Mouse (Mus musculus): ENCODE measurements around the gene Fbxo11. TPM values are rescaled to one million over a fixed set of nuclear protein-coding genes. Genes with fewer than 3 reads are reported as not detected.
"Not testable (repeated sequence)": the region's sequence is repeated elsewhere in the genome, so short reads cannot be mapped to it uniquely, and the experiment has no call there.

Gene Fbxo11
- polyA plus RNA-seq, 1 experiment from 2014 or later = 35.9 TPM

DNA sequence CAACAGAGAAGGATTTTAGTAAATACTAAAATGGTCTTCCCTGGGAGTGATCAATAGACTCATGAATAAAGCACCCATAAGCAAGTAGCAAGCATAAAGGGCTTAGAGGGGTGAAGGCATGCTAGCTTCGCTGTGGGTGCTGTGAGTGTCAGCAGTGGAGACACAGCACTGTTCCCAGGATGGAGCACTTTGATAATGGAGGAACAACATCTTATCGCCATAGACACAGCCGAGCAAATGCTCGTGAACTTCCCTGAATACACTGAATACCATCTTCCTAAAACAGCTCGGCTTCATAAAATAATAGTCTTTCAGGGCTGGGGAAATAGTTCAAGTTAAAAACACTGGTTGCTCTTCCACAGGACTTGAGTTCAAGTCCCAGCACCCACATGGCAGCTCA is 33.3 kb downstream of the Fbxo11 start:
- Histone ChIP-seq H3K4me3 (no peak overlapping the region), H3K9ac (no peak overlapping the region)
- WGBS = 94% methylated on average over 5 of the region's 5 CpGs

DNA sequence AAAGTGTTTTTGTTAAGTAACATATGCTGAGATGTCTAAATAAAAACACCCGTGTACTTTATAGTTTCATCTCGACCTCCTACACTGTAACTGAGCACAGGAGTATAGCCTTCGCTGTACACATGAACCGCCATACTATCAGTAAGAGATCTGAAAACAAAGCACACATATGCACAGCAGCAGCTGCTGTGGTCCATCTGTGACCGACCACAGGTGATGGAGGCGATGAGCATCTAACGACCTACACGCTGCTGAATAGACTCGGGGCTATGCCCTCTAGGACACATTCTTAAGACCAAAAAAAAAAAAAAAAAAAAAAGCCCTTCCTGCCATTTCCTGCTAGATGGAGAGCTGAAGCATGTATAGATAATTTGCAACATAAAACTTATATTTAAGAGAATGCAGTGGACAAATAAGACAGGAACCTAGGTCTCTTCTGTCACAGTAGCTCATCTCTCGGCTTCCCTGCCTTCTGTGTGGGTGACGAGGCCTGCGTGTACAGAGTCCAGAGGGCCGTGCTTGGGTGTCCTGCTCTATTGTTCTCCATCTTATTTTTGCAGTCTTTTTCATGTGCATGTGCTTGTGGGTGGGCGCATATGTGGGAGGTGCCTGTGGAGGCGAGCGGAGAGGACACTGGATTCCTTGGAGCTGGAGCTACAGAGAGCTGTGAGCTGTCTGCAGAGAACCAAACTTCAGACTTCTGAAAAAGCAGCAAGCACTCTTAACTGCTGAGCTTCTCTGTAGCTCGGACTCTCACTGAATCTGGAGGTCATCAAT is 35.7 kb downstream of the Fbxo11 start:
- Histone ChIP-seq H3K9me3 (replicated peaks) (no peaks in the 10 kb centered on the region), H3K4me1 (0 out of 2 replicates have a peak, but pooled peaks cover 7% of the 10 kb centered on the region), H3K4me3 (no peak overlapping the region), H3K27me3 (no peaks in the 10 kb centered on the region), H3K36me3 (no peaks in the 10 kb centered on the region), H3K9ac (no peak overlapping the region), H3K27ac (no peak overlapping the region), H3K4me2 (replicated peaks) (no peak overlapping the region)
- WGBS = 84% methylated on average over 17 of the region's 17 CpGs
- ATAC-seq (ENCODE audit: low FRiP score) = 0 out of 2 replicates have a peak, but pooled peaks have one; percentile 6

More for the DNA sequence above, 33.3 kb downstream of the Fbxo11 start:
- Histone ChIP-seq H3K4me1 (0 out of 2 replicates have a peak, but pooled peaks cover 7% of the 10 kb centered on the region), H3K9me3 (replicated peaks) (no peaks in the 10 kb centered on the region), H3K27ac (no peak overlapping the region), H3K27me3 (no peaks in the 10 kb centered on the region), H3K4me2 (replicated peaks) (no peak overlapping the region), H3K36me3 (no peaks in the 10 kb centered on the region)
- no peak for ATAC-seq (ENCODE audit: low FRiP score)

DNA sequence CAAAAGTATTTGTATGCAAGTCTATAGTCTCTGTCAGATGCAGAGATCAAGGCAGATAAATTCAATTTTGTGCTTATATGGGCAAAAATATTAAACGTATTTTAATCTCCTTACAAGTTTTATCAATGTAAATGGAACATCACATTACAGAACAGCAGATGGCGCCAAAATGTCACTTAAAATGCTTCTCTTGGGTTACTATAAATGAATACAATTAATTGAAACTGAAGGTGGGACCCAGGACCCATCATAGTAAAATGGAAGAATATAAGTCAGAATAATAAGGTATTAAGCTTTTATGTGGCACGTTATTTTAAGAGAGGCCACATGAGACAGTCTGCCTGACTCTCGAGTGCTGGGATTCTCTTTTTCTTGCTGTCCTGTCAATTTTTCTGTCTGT is 39.9 kb downstream of the Fbxo11 start:
- WGBS = 53% methylated on average over 4 of the region's 4 CpGs
- H3K36me3 ChIP-seq = no peaks in the 10 kb centered on the region
- no peaks in the 10 kb centered on the region for H3K27me3 ChIP-seq
- no peak overlapping the region for H3K9ac ChIP-seq
- no peaks in the 10 kb centered on the region for H3K9me3 ChIP-seq (replicated peaks)
- no peak for ATAC-seq (ENCODE audit: low FRiP score)
- H3K4me1 ChIP-seq = 0 out of 2 replicates have a peak, but pooled peaks cover 4% of the 10 kb centered on the region
- no peak overlapping the region for H3K27ac ChIP-seq
- H3K4me2 ChIP-seq (replicated peaks) = no peak overlapping the region
- H3K4me3 ChIP-seq = no peak overlapping the region

DNA sequence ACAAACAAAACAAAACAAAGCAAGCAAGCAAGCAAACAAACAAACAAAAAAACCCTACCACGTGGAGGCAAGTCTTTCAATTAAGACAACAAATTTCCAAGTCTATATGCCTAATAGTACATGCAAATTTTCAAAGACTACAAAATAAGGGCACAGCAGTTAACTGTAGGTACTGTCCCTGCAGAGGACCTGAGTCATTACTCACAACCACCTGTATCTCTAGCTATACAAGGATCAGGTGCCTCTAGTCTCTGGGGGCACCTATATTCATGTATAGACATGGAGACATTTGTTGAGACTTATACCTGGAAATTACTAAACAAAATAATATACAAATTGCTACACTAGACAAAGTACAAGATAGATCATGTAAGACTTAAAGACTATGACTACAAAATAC is 41.2 kb downstream of the Fbxo11 start:
- no peak overlapping the region for H3K9ac ChIP-seq
- H3K4me1 ChIP-seq = no peaks in the 10 kb centered on the region
- WGBS = 88% methylated on average over 1 of the region's 1 CpGs
- no peaks in the 10 kb centered on the region for H3K36me3 ChIP-seq
- H3K4me3 ChIP-seq = no peak overlapping the region
- no peak for ATAC-seq (ENCODE audit: low FRiP score)
- H3K27me3 ChIP-seq = no peaks in the 10 kb centered on the region
- no peak overlapping the region for H3K27ac ChIP-seq
- H3K4me2 ChIP-seq (replicated peaks) = no peak overlapping the region
- no peaks in the 10 kb centered on the region for H3K9me3 ChIP-seq (replicated peaks)

DNA sequence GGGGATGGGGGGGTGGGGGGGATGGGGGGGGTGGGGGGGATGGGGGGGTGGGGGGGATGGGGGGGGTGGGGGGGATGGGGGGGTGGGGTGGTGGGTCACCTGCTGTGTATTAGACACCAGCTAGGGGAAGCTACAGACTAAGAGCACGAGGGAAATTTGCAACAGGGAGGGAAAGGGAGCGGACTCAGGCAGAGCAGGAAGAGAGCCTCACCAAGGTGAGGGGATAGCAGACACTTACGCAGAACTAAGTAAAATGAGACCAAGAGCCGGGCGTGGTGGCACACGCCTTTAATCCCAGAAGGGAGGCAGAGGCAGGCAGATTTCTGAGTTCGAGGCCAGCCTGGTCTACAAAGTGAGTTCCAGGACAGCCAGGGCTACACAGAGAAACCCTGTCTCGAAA is 49.1 kb downstream of the Fbxo11 start:
- not testable (repeated sequence) for H3K9me3 ChIP-seq (replicated peaks); ATAC-seq (ENCODE audit: low FRiP score); H3K4me2 ChIP-seq (replicated peaks); H3K4me1 ChIP-seq; H3K27me3 ChIP-seq; H3K27ac ChIP-seq; H3K4me3 ChIP-seq; H3K9ac ChIP-seq
- H3K36me3 ChIP-seq = peaks cover 24% of the 10 kb centered on the region
- 94% methylated on average over 8 of the region's 8 CpGs for WGBS

DNA sequence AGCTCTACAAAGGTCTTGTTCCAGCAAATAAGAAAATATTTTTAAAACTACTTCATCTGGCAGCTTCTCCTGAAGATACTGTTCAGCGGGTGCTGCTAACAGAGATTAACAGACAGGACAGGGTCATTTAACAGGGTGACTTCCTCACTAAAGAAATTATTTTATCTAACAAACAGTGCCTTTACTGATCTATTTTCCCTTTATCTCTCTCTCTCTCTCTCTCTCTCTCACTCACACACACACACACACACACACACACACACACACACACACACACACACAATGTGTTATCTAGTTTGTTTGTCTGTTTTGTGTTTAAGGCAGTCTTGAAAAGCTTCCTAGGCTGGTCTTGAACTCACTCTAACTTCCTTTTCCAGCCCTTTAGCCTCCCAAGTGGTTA is 50.6 kb downstream of the Fbxo11 start:
- Histone ChIP-seq H3K4me3 (no peak overlapping the region), H3K9me3 (replicated peaks) (no peaks in the 10 kb centered on the region), H3K36me3 (peaks cover 38% of the 10 kb centered on the region), H3K4me2 (replicated peaks) (no peak overlapping the region), H3K27ac (no peak overlapping the region), H3K4me1 (no peaks in the 10 kb centered on the region), H3K9ac (no peak overlapping the region), H3K27me3 (no peaks in the 10 kb centered on the region)
- WGBS = 69% methylated on average over 1 of the region's 1 CpGs
- no peak for ATAC-seq (ENCODE audit: low FRiP score)

DNA sequence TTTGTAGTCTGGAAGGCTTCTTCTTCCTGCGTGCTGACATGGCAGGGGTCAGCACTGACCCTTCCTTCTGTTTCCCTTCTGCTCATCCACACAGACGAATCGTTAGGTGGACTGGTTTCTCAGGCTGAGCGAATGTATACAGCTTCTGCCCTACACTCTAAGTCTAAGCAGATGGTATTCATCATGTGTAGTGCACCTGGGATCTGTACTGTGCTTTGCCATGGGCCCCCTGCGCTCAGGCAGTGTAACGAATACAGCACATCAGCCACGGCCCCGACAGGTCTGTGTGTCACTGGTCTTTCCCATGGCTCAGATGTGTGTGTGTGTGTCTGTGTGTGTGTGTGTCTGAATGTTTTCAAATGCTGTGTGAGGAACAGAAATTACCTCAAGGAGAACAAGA is 58.1 kb downstream of the Fbxo11 start:
- Histone ChIP-seq H3K4me1 (no peaks in the 10 kb centered on the region), H3K27ac (no peak overlapping the region), H3K36me3 (peaks cover 71% of the 10 kb centered on the region), H3K4me3 (no peak overlapping the region), H3K27me3 (no peaks in the 10 kb centered on the region), H3K4me2 (replicated peaks) (no peak overlapping the region), H3K9me3 (replicated peaks) (no peaks in the 10 kb centered on the region), H3K9ac (no peak overlapping the region)
- ATAC-seq (ENCODE audit: low FRiP score) = no peak
- 82% methylated on average over 8 of the region's 8 CpGs for WGBS

DNA sequence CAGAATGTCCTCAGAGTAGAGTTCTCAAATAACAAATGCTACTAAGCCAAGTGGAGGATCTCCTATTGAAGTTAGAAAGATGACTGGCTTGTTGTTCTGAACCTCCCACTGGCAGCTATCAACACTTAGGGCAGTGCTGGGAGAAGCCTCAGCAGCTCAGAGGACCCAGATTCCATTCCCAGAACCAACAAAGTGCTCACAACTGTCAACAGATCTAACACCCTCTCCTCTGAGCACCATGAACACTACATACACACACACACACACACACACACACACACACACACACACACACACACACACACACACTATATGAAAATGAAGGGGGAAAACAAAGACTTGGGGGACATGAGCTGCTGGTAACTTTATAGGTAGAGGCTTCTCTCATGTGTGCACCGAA is 60.2 kb downstream of the Fbxo11 start:
- WGBS = 84% methylated on average over 1 of the region's 1 CpGs

DNA sequence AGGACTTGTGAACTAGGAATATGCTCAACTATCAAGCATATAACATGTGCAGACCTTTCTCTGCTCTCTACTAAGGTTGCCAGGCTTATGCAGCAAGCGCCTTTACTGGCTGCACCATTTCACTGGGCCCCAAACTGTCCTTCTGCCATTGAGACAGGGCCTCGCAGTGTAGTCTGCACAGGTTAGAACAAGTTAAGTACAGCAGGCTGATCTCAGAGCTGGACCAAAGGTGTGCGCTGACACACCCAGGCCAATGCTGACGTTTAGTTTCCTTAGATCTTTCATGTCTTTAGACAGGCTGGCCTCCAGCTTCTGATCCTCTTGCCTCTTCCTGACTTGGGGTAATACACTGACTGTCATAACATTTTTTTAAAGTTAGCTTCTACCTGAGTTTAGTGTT is 67.3 kb downstream of the Fbxo11 start:
- ATAC-seq (ENCODE audit: low FRiP score) = no peak
- no peak overlapping the region for H3K27ac ChIP-seq
- no peaks in the 10 kb centered on the region for H3K9me3 ChIP-seq (replicated peaks)
- H3K4me3 ChIP-seq = no peak overlapping the region
- 90% methylated on average over 4 of the region's 4 CpGs for WGBS
- H3K4me1 ChIP-seq = no peaks in the 10 kb centered on the region
- peaks cover 76% of the 10 kb centered on the region for H3K36me3 ChIP-seq
- no peak overlapping the region for H3K4me2 ChIP-seq (replicated peaks)
- H3K9ac ChIP-seq = no peak overlapping the region
- no peaks in the 10 kb centered on the region for H3K27me3 ChIP-seq

More for the DNA sequence above, 60.2 kb downstream of the Fbxo11 start:
- no peak overlapping the region for H3K4me3 ChIP-seq
- no peak for ATAC-seq (ENCODE audit: low FRiP score)
- no peaks in the 10 kb centered on the region for H3K9me3 ChIP-seq (replicated peaks)
- H3K9ac ChIP-seq = no peak overlapping the region
- no peak overlapping the region for H3K27ac ChIP-seq
- H3K4me2 ChIP-seq (replicated peaks) = no peak overlapping the region
- peaks cover 66% of the 10 kb centered on the region for H3K36me3 ChIP-seq
- H3K27me3 ChIP-seq = no peaks in the 10 kb centered on the region
- no peaks in the 10 kb centered on the region for H3K4me1 ChIP-seq

DNA sequence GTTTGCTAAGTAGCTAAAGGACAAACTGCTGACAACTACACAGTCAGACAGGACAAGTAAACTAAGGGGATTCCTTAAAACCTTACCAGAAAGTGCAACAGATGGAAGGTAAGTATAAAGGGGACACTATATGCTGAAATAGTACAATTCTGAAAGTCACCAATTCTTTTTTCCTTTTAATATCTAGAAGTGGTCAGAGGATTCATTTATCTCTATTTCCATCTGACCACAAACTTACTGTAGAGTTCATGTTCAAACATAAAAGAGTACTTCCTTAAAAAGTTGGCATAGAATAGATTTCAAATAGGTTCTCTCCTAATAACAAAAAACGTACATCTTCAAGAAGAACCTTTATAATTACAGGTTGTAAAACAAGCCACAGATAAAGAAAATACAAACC is 71.8 kb downstream of the Fbxo11 start:
- no peaks in the 10 kb centered on the region for H3K4me1 ChIP-seq
- WGBS = 88% methylated on average over 1 of the region's 1 CpGs
- no peak overlapping the region for H3K27ac ChIP-seq
- no peaks in the 10 kb centered on the region for H3K27me3 ChIP-seq
- H3K9ac ChIP-seq = no peak overlapping the region
- H3K4me2 ChIP-seq (replicated peaks) = no peak overlapping the region
- peaks cover 78% of the 10 kb centered on the region for H3K36me3 ChIP-seq
- ATAC-seq (ENCODE audit: low FRiP score) = no peak
- no peak overlapping the region for H3K4me3 ChIP-seq
- no peaks in the 10 kb centered on the region for H3K9me3 ChIP-seq (replicated peaks)

DNA sequence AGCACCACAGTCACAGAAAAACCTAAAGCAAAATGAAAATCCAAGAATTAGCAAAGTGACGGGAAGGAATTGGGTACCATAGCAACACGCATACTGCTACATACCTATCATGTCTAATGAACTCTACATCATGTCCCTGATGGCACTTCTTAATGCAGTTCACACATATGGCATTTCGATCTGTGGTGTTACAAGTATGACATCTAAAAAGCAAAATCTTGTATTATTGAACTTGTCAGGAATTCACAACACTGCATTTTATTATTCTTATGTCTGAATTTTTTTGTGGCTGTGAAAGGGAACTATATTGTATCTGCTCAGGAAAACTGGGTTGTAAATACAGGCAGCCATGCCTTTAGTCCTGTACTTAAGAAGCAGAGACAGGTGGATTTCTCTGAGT is 72.9 kb downstream of the Fbxo11 start:
- Histone ChIP-seq H3K4me3 (no peak overlapping the region), H3K36me3 (peaks cover 81% of the 10 kb centered on the region), H3K4me1 (0 out of 2 replicates have a peak, but pooled peaks cover 2% of the 10 kb centered on the region), H3K27ac (no peak overlapping the region), H3K4me2 (replicated peaks) (no peak overlapping the region), H3K27me3 (no peaks in the 10 kb centered on the region), H3K9ac (no peak overlapping the region), H3K9me3 (replicated peaks) (no peaks in the 10 kb centered on the region)
- 83% methylated on average over 3 of the region's 3 CpGs for WGBS
- no peak for ATAC-seq (ENCODE audit: low FRiP score)

DNA sequence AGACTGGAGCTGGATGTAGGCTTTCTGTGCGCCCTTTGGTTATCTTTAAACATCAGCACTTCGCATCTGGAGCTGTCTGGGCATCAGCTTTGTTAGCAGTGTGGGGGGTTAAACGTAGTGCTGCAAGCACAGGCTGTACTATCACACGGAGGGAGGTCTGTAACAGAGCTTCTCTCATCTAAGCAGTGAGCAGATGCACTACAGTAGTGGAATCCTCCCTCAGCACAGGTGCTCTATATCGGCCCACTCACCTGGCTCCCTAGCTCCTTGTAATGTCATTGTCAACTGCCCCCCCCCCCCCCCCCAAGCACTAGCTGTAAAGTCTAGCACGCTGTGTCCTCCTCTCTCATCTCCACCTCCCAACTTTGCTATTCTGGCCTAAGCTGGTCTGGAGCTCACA is 77.6 kb downstream of the Fbxo11 start:
- ATAC-seq (ENCODE audit: low FRiP score) = no peak

DNA sequence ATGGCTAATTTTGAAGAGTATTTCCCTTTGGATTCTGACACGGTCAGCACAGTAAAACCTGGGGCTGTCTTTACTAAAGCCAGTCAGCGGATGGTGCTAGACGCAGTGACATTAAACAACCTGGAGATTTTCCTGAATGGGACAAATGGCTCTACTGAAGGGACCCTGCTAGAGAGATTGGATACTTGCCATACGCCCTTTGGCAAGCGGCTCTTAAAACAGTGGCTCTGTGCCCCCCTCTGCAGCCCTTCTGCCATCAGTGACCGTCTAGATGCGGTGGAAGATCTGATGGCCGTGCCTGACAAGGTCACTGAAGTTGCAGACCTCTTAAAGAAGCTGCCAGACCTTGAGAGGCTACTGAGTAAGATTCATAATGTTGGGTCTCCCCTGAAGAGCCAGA is 79.2 kb downstream of the Fbxo11 start:
- no peak overlapping the region for H3K27ac ChIP-seq
- H3K9ac ChIP-seq = no peak overlapping the region
- H3K9me3 ChIP-seq (replicated peaks) = no peaks in the 10 kb centered on the region
- no peak overlapping the region for H3K4me2 ChIP-seq (replicated peaks)
- H3K36me3 ChIP-seq = peaks cover 88% of the 10 kb centered on the region
- H3K4me1 ChIP-seq = 0 out of 2 replicates have a peak, but pooled peaks cover 2% of the 10 kb centered on the region
- H3K4me3 ChIP-seq = no peak overlapping the region
- H3K27me3 ChIP-seq = no peaks in the 10 kb centered on the region
- WGBS = 89% methylated on average over 8 of the region's 8 CpGs
- ATAC-seq (ENCODE audit: low FRiP score) = no peak

More for the DNA sequence above, 77.6 kb downstream of the Fbxo11 start:
- H3K4me1 ChIP-seq = 0 out of 2 replicates have a peak, but pooled peaks cover 2% of the 10 kb centered on the region
- peaks cover 85% of the 10 kb centered on the region for H3K36me3 ChIP-seq
- H3K9ac ChIP-seq = 0 out of 2 replicates have a peak overlapping the region, but pooled peaks have one; percentile 18
- H3K27me3 ChIP-seq = no peaks in the 10 kb centered on the region
- H3K9me3 ChIP-seq (replicated peaks) = no peaks in the 10 kb centered on the region
- H3K4me2 ChIP-seq (replicated peaks) = no peak overlapping the region
- H3K27ac ChIP-seq = no peak overlapping the region
- 74% methylated on average over 6 of the region's 6 CpGs for WGBS
- H3K4me3 ChIP-seq = no peak overlapping the region

All from hindbrain, embryonic 12.5 days (tissue).